Mouse (Mus musculus): ENCODE results near the gene Hps4. TPM values are rescaled to one million over a fixed set of nuclear protein-coding genes. Genes with fewer than 3 reads are reported as not detected.
"Not testable (repeated sequence)": the region's sequence is repeated elsewhere in the genome, so short reads cannot be mapped to it uniquely, and the experiment has no call there.

Hps4 gene
- polyA plus RNA-seq, 1 experiment from 2014 or later, result 36.0 TPM

DNA sequence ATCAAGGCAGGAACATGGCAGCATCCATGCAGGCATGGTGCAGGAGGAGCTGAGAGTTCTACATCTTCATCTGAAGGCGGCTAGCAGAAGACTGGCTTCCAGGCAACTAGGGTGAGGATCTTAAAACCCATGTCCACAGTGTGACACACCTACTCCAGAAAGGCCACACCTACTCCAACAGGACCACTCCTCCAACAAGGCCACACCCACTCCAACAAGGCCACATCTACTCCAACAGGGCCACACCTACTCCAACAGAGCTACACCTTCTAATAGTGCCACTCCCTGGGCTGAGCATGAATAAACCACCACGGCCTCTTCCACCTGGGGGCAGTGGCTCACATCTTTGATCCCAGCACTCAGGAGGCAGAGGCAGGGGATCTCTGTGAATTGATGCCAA lies 23.5 kb upstream of the Hps4 start:
- WGBS, result 65% methylated on average over 2 of the region's 2 CpGs
- H3K4me2 ChIP-seq (replicated peaks); DNase-seq (ENCODE audit: low spot score); H3K27ac ChIP-seq; H3K4me3 ChIP-seq (replicated peaks; ENCODE audit: low read length); H3K9ac ChIP-seq; H3K27me3 ChIP-seq (ENCODE audit: control insufficient read depth, insufficient read depth, low read length); ATAC-seq (ENCODE audit: low FRiP score); H3K9me3 ChIP-seq (ENCODE audit: control insufficient read depth, low read length); H3K4me1 ChIP-seq (replicated peaks; ENCODE audit: control insufficient read depth, insufficient read depth, low read length): not testable (repeated sequence)
- H3K36me3 ChIP-seq (replicated peaks; ENCODE audit: control insufficient read depth, insufficient read depth), result peaks cover 15% of the 10 kb centered on the region

GRCm38 (mm10) chr5:112320379-112320778 lies 22.5 kb upstream of the Hps4 start:
- Histone ChIP-seq H3K4me3 (replicated peaks; ENCODE audit: low read length) (no peak overlapping the region), H3K27ac (no peak overlapping the region), H3K36me3 (replicated peaks; ENCODE audit: control insufficient read depth, insufficient read depth) (peaks cover 7% of the 10 kb centered on the region), H3K9ac (no peak overlapping the region), H3K9me3 (ENCODE audit: control insufficient read depth, low read length) (no peaks in the 10 kb centered on the region), H3K4me1 (replicated peaks; ENCODE audit: control insufficient read depth, insufficient read depth, low read length) (peaks cover 5% of the 10 kb centered on the region), H3K4me2 (replicated peaks) (no peak overlapping the region), H3K27me3 (ENCODE audit: control insufficient read depth, insufficient read depth, low read length) (no peaks in the 10 kb centered on the region)
- no peak for DNase-seq (ENCODE audit: low spot score)
- WGBS, result 81% methylated on average over 5 of the region's 5 CpGs
- no peak for ATAC-seq (ENCODE audit: low FRiP score)

- Histone ChIP-seq H3K4me3 (replicated peaks; ENCODE audit: low read length) (no peak overlapping the region), H3K4me1 (replicated peaks; ENCODE audit: control insufficient read depth, insufficient read depth, low read length) (peaks cover 8% of the 10 kb centered on the region), H3K36me3 (replicated peaks; ENCODE audit: control insufficient read depth, insufficient read depth) (peaks cover 1% of the 10 kb centered on the region; the same call in 1 of the 2 replicates), H3K9me3 (ENCODE audit: control insufficient read depth, low read length) (no peaks in the 10 kb centered on the region), H3K27me3 (ENCODE audit: control insufficient read depth, insufficient read depth, low read length) (no peaks in the 10 kb centered on the region), H3K4me2 (replicated peaks) (no peak overlapping the region), H3K27ac (no peak overlapping the region), H3K9ac (no peak overlapping the region)
- 70% methylated on average over 6 of the region's 6 CpGs for WGBS
- ATAC-seq (ENCODE audit: low FRiP score) (no peak), DNase-seq (ENCODE audit: low spot score) (no peak)
Observed at GRCm38 (mm10) chr5:112320936-112321335, 21.9 kb upstream of the Hps4 start.

- Histone ChIP-seq H3K27me3 (ENCODE audit: control insufficient read depth, insufficient read depth, low read length) (no peaks in the 10 kb centered on the region), H3K9me3 (ENCODE audit: control insufficient read depth, low read length) (no peaks in the 10 kb centered on the region), H3K9ac (no peak overlapping the region), H3K27ac (no peak overlapping the region), H3K36me3 (replicated peaks; ENCODE audit: control insufficient read depth, insufficient read depth) (no peaks in the 10 kb centered on the region), H3K4me3 (replicated peaks; ENCODE audit: low read length) (no peak overlapping the region), H3K4me1 (replicated peaks; ENCODE audit: control insufficient read depth, insufficient read depth, low read length) (peaks cover 8% of the 10 kb centered on the region), H3K4me2 (replicated peaks) (no peak overlapping the region)
- ATAC-seq (ENCODE audit: low FRiP score) (no peak), DNase-seq (ENCODE audit: low spot score) (no peak)
- 79% methylated on average over 4 of the region's 4 CpGs for WGBS
Observed at GRCm38 (mm10) chr5:112321376-112321775, 21.5 kb upstream of the Hps4 start.

DNA sequence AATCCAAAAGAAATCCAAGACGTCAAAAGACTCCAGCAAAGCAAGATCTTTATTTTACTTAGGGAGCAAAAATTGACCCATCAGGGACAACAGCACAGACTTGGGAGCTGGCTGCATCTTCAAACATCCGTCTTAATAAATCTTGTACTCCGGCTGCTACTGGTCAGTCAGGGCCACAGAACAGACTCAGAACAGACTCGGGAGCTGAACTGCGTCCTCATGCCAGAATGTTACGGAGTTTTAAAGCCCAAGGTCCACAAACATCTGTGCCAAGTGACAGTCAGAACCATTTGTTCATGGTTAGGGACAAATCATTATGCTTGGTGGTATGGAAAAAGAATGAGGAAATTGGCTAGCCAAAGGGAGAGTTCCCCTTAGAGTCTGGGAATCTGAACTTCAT lies 19.6 kb upstream of the Hps4 start:
- Histone ChIP-seq H3K27me3 (ENCODE audit: control insufficient read depth, insufficient read depth, low read length) (no peaks in the 10 kb centered on the region), H3K9ac (no peak overlapping the region), H3K9me3 (ENCODE audit: control insufficient read depth, low read length) (no peaks in the 10 kb centered on the region), H3K4me3 (replicated peaks; ENCODE audit: low read length) (no peak overlapping the region), H3K4me2 (replicated peaks) (no peak overlapping the region), H3K36me3 (replicated peaks; ENCODE audit: control insufficient read depth, insufficient read depth) (0 out of 2 replicates have a peak, but pooled peaks cover 10% of the 10 kb centered on the region), H3K4me1 (replicated peaks; ENCODE audit: control insufficient read depth, insufficient read depth, low read length) (peaks cover 16% of the 10 kb centered on the region), H3K27ac (no peak overlapping the region)
- 87% methylated on average over 6 of the region's 6 CpGs for WGBS
- ATAC-seq (ENCODE audit: low FRiP score) (no peak), DNase-seq (ENCODE audit: low spot score) (no peak)

GRCm38 (mm10) chr5:112324637-112325545 lies 18.0 kb upstream of the Hps4 start:
- H3K4me2 ChIP-seq (replicated peaks), result peak overlapping the region; percentile 82
- no peaks in the 10 kb centered on the region for H3K9me3 ChIP-seq (ENCODE audit: control insufficient read depth, low read length)
- no peak for ATAC-seq (ENCODE audit: low FRiP score)
- no peak overlapping the region for H3K9ac ChIP-seq
- no peaks in the 10 kb centered on the region for H3K27me3 ChIP-seq (ENCODE audit: control insufficient read depth, insufficient read depth, low read length)
- no peak overlapping the region for H3K4me3 ChIP-seq (replicated peaks; ENCODE audit: low read length)
- WGBS, result 36% methylated on average over 24 of the region's 24 CpGs
- H3K36me3 ChIP-seq (replicated peaks; ENCODE audit: control insufficient read depth, insufficient read depth), result peaks cover 24% of the 10 kb centered on the region
- no peak for DNase-seq (ENCODE audit: low spot score)
- H3K27ac ChIP-seq, result no peak overlapping the region
- H3K4me1 ChIP-seq (replicated peaks; ENCODE audit: control insufficient read depth, insufficient read depth, low read length), result peaks cover 16% of the 10 kb centered on the region

DNA sequence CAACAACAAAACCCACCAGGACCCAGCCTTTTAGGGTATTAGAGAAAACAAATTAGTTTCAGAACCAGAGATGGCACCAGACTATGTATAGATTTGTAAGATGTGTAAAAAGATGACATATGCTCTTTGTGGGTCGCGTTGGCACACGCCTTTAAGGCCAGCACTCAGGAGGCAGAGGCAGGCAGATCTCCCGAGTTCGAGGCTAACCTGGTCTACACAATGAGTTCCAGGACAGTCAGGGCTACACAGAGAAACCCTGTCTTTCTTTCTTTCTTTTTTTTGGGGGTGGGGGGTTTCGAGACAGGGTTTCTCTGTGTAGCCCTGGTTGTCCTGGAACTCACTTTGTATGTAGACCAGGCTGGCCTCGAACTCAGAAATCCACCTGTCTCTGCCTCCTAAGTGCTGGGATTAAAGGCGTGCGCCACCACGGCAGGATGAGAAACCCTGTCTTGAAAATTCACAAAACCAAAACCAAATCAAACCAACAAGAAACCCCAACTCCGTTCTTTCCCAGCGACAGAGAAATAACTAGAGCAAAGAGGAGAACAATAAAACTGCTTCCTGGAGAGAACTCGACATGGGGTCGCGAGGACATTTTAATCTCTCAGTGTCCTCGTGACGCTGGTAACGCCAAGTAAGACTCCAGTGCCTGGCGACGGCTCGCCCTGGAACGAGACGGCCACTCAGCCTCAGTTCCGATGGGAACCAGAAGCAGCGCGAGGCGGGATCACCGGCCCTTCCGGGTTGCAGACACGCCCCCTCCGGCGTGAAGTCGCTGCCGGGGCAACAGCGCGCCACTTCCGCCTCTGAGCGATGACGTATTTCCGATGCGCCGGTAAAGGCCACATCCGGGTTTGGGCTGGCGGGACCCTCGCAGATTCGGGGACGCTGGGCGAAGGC lies 17.1 kb upstream of the Hps4 start, which contains the start of gene Tfip11:
Tfip11 (plus strand) TSS at position 813 of the 900 bp plus-strand sequence.
- WGBS, result 9% methylated on average over 48 of the region's 48 CpGs
- Histone ChIP-seq H3K27ac (peak within 1 kb of the TSS; percentile 82), H3K9ac (peak within 1 kb of the TSS; percentile 60), H3K4me2 (replicated peaks) (peak within 1 kb of the TSS; percentile 82), H3K36me3 (replicated peaks; ENCODE audit: control insufficient read depth, insufficient read depth) (peaks cover 33% of the 10 kb centered on the region), H3K4me3 (replicated peaks; ENCODE audit: low read length) (peak within 1 kb of the TSS; percentile 75), H3K9me3 (ENCODE audit: control insufficient read depth, low read length) (no peaks in the 10 kb centered on the region), H3K27me3 (ENCODE audit: control insufficient read depth, insufficient read depth, low read length) (no peaks in the 10 kb centered on the region), H3K4me1 (replicated peaks; ENCODE audit: control insufficient read depth, insufficient read depth, low read length) (peaks cover 16% of the 10 kb centered on the region)
- DNase-seq (ENCODE audit: low spot score) (peak; percentile 98), ATAC-seq (ENCODE audit: low FRiP score) (peak; percentile 92)

- H3K4me2 ChIP-seq (replicated peaks), result peak overlapping the region; percentile 82
- H3K27me3 ChIP-seq (ENCODE audit: control insufficient read depth, insufficient read depth, low read length), result no peaks in the 10 kb centered on the region
- no peak for DNase-seq (ENCODE audit: low spot score)
- H3K4me3 ChIP-seq (replicated peaks; ENCODE audit: low read length), result peak overlapping the region; percentile 75
- H3K9ac ChIP-seq, result peak overlapping the region; percentile 60
- no peaks in the 10 kb centered on the region for H3K9me3 ChIP-seq (ENCODE audit: control insufficient read depth, low read length)
- peak; percentile 65 for ATAC-seq (ENCODE audit: low FRiP score)
- H3K27ac ChIP-seq, result no peak overlapping the region
- peaks cover 40% of the 10 kb centered on the region for H3K36me3 ChIP-seq (replicated peaks; ENCODE audit: control insufficient read depth, insufficient read depth)
- WGBS, result 1% methylated on average over 31 of the region's 33 CpGs
- peaks cover 16% of the 10 kb centered on the region for H3K4me1 ChIP-seq (replicated peaks; ENCODE audit: control insufficient read depth, insufficient read depth, low read length)
Observed at GRCm38 (mm10) chr5:112326446-112327009, 16.4 kb upstream of the Hps4 start.

- WGBS, result 92% methylated on average over 15 of the region's 15 CpGs
- ATAC-seq (ENCODE audit: low FRiP score) (no peak), DNase-seq (ENCODE audit: low spot score) (no peak)
- peaks cover 16% of the 10 kb centered on the region for H3K4me1 ChIP-seq (replicated peaks; ENCODE audit: control insufficient read depth, insufficient read depth, low read length)
- no peaks in the 10 kb centered on the region for H3K9me3 ChIP-seq (ENCODE audit: control insufficient read depth, low read length)
- H3K27ac ChIP-seq, result no peak overlapping the region
- H3K36me3 ChIP-seq (replicated peaks; ENCODE audit: control insufficient read depth, insufficient read depth), result peaks cover 53% of the 10 kb centered on the region
- no peak overlapping the region for H3K4me2 ChIP-seq (replicated peaks)
- no peak overlapping the region for H3K4me3 ChIP-seq (replicated peaks; ENCODE audit: low read length)
- no peaks in the 10 kb centered on the region for H3K27me3 ChIP-seq (ENCODE audit: control insufficient read depth, insufficient read depth, low read length)
- H3K9ac ChIP-seq, result no peak overlapping the region
Observed at GRCm38 (mm10) chr5:112327854-112328253, 15.0 kb upstream of the Hps4 start.

Data from hindbrain, embryonic 14.5 days (tissue).